Mouse (Mus musculus) testis, adult 2 months (tissue): ENCODE measurements around the gene Sinhcaf.

Experiments
- CTCF ChIP-seq: fragments of 200-500 bp; IDR thresholded peaks from 2 replicates; pipeline ENCODE4 v1.5.1; 2012; ENCODE audit warnings: low read depth, mild to moderate bottlenecking, inconsistent platforms, low read length, moderate library complexity; ENCODE audit not compliant: control insufficient read depth, insufficient read depth, insufficient replicate concordance
- POLR2A ChIP-seq: fragments of 200-500 bp; IDR thresholded peaks from 2 replicates; pipeline ENCODE4 v1.6.1; 2012; ENCODE audit warnings: low read depth, mild to moderate bottlenecking, inconsistent platforms, low read length, moderate library complexity; ENCODE audit not compliant: control insufficient read depth

GRCm38 (mm10) chr6:148972059-148972848 is 26.0 kb upstream of the Sinhcaf start:
- no peak for TF ChIP-seq CTCF
- TF ChIP-seq POLR2A, result no peak
